Mouse (Mus musculus): ENCODE measurements around the gene Rtn4rl2. TPM values are rescaled to one million over a fixed set of nuclear protein-coding genes. Genes with fewer than 3 reads are reported as not detected.

The Rtn4rl2 gene
- polyA plus RNA-seq, 1 experiment, result not detected

Other genes with a start within 250 kb of the Rtn4rl2 start
- 32.5 and 35.3 TPM in 2 replicates for gene Ctnnd1, start 235.9 kb downstream of the Rtn4rl2 start, polyA plus RNA-seq (2012; ENCODE audit: insufficient read depth, insufficient read length, missing spikeins)
- gene Btbd18, start 227.6 kb downstream of the Rtn4rl2 start, polyA plus RNA-seq (2012; ENCODE audit: insufficient read depth, insufficient read length, missing spikeins), result not detected in 2 replicates
- gene Selenoh, start 215.9 kb downstream of the Rtn4rl2 start, polyA plus RNA-seq (2012; ENCODE audit: insufficient read depth, insufficient read length, missing spikeins), result 27.5 and 33.4 TPM in 2 replicates
- not detected in 2 replicates for gene Gm28635, start 208.7 kb downstream of the Rtn4rl2 start, polyA plus RNA-seq (2012; ENCODE audit: insufficient read depth, insufficient read length, missing spikeins)
- gene Med19, start 208.3 kb downstream of the Rtn4rl2 start, polyA plus RNA-seq (2012; ENCODE audit: insufficient read depth, insufficient read length, missing spikeins), result 11.5 and 13.0 TPM in 2 replicates
- gene Tmx2, start 207.6 kb downstream of the Rtn4rl2 start, polyA plus RNA-seq (2012; ENCODE audit: insufficient read depth, insufficient read length, missing spikeins), result 99.9 and 101 TPM in 2 replicates
- gene Zdhhc5, start 171.5 kb downstream of the Rtn4rl2 start, polyA plus RNA-seq (2012; ENCODE audit: insufficient read depth, insufficient read length, missing spikeins), result 25.5 and 40.4 TPM in 2 replicates
- 9.4 and 13.7 TPM in 2 replicates for gene Clp1, start 159.4 kb downstream of the Rtn4rl2 start, polyA plus RNA-seq (2012; ENCODE audit: insufficient read depth, insufficient read length, missing spikeins)
- gene Ypel4, start 152.7 kb downstream of the Rtn4rl2 start, polyA plus RNA-seq (2012; ENCODE audit: insufficient read depth, insufficient read length, missing spikeins), result not detected in 2 replicates
- gene Gm19426, start 143.1 kb downstream of the Rtn4rl2 start, polyA plus RNA-seq (2012; ENCODE audit: insufficient read depth, insufficient read length, missing spikeins), result not detected in 2 replicates
- 74.6 and 108 TPM in 2 replicates for gene Serping1, start 111.3 kb downstream of the Rtn4rl2 start, polyA plus RNA-seq (2012; ENCODE audit: insufficient read depth, insufficient read length, missing spikeins)
- 4.5 and 15.2 TPM in 2 replicates for gene Ube2l6, start 87.9 kb downstream of the Rtn4rl2 start, polyA plus RNA-seq (2012; ENCODE audit: insufficient read depth, insufficient read length, missing spikeins)
- gene Smtnl1, start 64.1 kb downstream of the Rtn4rl2 start, polyA plus RNA-seq (2012; ENCODE audit: insufficient read depth, insufficient read length, missing spikeins), result 2.7 and 3.0 TPM in 2 replicates
- 125 and 134 TPM in 2 replicates for gene Timm10, start 59.7 kb downstream of the Rtn4rl2 start, polyA plus RNA-seq (2012; ENCODE audit: insufficient read depth, insufficient read length, missing spikeins)
- gene Slc43a1, start 47.9 kb downstream of the Rtn4rl2 start, polyA plus RNA-seq (2012; ENCODE audit: insufficient read depth, insufficient read length, missing spikeins), result 2.6 and 3.5 TPM in 2 replicates
- gene Slc43a3, start 49.9 kb upstream of the Rtn4rl2 start, polyA plus RNA-seq (2012; ENCODE audit: insufficient read depth, insufficient read length, missing spikeins), result 18.5 and 18.6 TPM in 2 replicates
- not detected in 2 replicates for gene Prg2, start 93.8 kb upstream of the Rtn4rl2 start, polyA plus RNA-seq (2012; ENCODE audit: insufficient read depth, insufficient read length, missing spikeins)
- gene Prg3, start 101.5 kb upstream of the Rtn4rl2 start, polyA plus RNA-seq (2012; ENCODE audit: insufficient read depth, insufficient read length, missing spikeins), result not detected in 2 replicates
- 25.3 and 30.1 TPM in 2 replicates for gene Ssrp1, start 150.5 kb upstream of the Rtn4rl2 start, polyA plus RNA-seq (2012; ENCODE audit: insufficient read depth, insufficient read length, missing spikeins)
- 2.6 TPM in 1 of 2 replicates, not detected in the other for gene P2rx3, start 150.8 kb upstream of the Rtn4rl2 start, polyA plus RNA-seq (2012; ENCODE audit: insufficient read depth, insufficient read length, missing spikeins)
- gene Tnks1bp1, start 161.3 kb upstream of the Rtn4rl2 start, polyA plus RNA-seq (2012; ENCODE audit: insufficient read depth, insufficient read length, missing spikeins), result 32.6 and 33.2 TPM in 2 replicates
- 6.1 and 16.7 TPM in 2 replicates for gene Aplnr, start 249.5 kb upstream of the Rtn4rl2 start, polyA plus RNA-seq (2012; ENCODE audit: insufficient read depth, insufficient read length, missing spikeins)

Data from brown adipose tissue, adult 24 weeks (tissue).